Mouse (Mus musculus): ENCODE data around the gene Gps2. TPM values are rescaled to one million over a fixed set of nuclear protein-coding genes. Genes with fewer than 3 reads are reported as not detected.

Gene Gps2
- total and polyA plus RNA-seq, 3 experiments, result 25.0 to 73.6 (median 29.4) TPM

DNA sequence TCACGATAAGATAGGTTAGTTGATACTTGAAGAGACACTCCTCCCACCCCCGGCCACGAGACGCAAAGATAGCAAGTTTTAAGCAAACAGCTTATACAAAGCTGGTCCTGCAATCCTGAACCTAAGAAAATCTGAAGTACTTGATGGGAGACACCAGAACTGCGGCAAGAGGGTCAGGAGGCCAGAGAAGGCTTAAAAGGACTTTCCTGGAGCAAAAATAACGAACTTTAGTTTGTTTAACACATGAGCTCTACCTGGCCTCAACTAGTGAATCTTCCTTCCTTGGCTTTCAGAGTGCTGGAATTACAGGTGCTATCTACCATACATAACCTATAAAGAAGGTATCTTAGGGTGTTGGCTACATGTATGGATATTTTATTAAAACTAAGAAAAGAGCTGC, 21.0 kb downstream of the Gps2 start:
- no peaks in the 10 kb centered on the region for H3K79me2 ChIP-seq (replicated peaks; ENCODE audit: control insufficient read depth, extremely low read depth, insufficient read depth, poor library complexity, severe bottlenecking)
- in situ Hi-C loops (cut with MboI; ENCODE audit: low pct_ligation_motif_present, low pct_unique_long_range_greater_than_20kb, low sequenced_read_pairs), result no loop called here
- H3K9me3 ChIP-seq (replicated peaks; ENCODE audit: low read length), result no peaks in the 10 kb centered on the region
- H3K4me2 ChIP-seq (ENCODE audit: insufficient read depth, low read depth, poor library complexity, severe bottlenecking), result peak overlapping the region; percentile 92
- H3K9ac ChIP-seq (ENCODE audit: insufficient read depth, low read depth), result no peak overlapping the region; the same call in 1 of the 2 replicates
- no peaks in the 10 kb centered on the region for H3K36me3 ChIP-seq (replicated peaks in 1 of 2; ENCODE audit: control insufficient read depth in 1 of 2, insufficient read depth in 1 of 2, low read length in 1 of 2)
- H3K4me1 ChIP-seq (ENCODE audit: control insufficient read depth in 1 of 2, insufficient read depth in 2 of 2), result peaks cover 5 to 59% of the 10 kb centered on the region in 2 experiments
- H3K4me3 ChIP-seq (replicated peaks in 1 of 3; ENCODE audit: low read depth in 2 of 3, low read length in 2 of 3, poor library complexity in 1 of 3), result no peak overlapping the region
- TF ChIP-seq MEF2A (IDR thresholded peaks at IDR 0.05; ENCODE audit: borderline replicate concordance, low read depth, low read length) (no peak), RAD21 (IDR thresholded peaks at IDR 0.05; ENCODE audit: low read depth, low read length) (no peak), CTCF (conservative IDR thresholded peaks at IDR 0.05 in 1 of 2, IDR thresholded peaks at IDR 0.05 in 1 of 2; ENCODE audit: low read depth in 2 of 2, low read length in 2 of 2) (no peak), SIN3A (IDR thresholded peaks at IDR 0.05; ENCODE audit: low read length) (peak; percentile 39), MAZ (IDR thresholded peaks at IDR 0.05; ENCODE audit: low read depth, low read length) (no peak), EP300 (IDR thresholded peaks at IDR 0.05; ENCODE audit: low read length) (no peak), NELFE (IDR thresholded peaks at IDR 0.05; ENCODE audit: low read depth, low read length) (no peak; the same call in 1 of the 2 replicates), CHD2 (IDR thresholded peaks at IDR 0.05; ENCODE audit: low read length) (no peak), KAT2A (IDR thresholded peaks at IDR 0.05; ENCODE audit: insufficient replicate concordance, low read length) (no peak), MAX (IDR thresholded peaks at IDR 0.05; ENCODE audit: low read length) (no peak), TBP (conservative IDR thresholded peaks at IDR 0.05; ENCODE audit: low read depth, low read length) (no peak), ETS1 (conservative IDR thresholded peaks at IDR 0.05; ENCODE audit: low read depth, low read length) (no peak), ZMIZ1 (IDR thresholded peaks at IDR 0.05; ENCODE audit: low read depth, low read length) (no peak), ZKSCAN1 (IDR thresholded peaks at IDR 0.05; ENCODE audit: borderline replicate concordance, low read depth, low read length) (no peak), USF1 (IDR thresholded peaks at IDR 0.05; ENCODE audit: low read depth, low read length) (no peak), BHLHE40 (IDR thresholded peaks at IDR 0.05; ENCODE audit: low read depth, low read length) (no peak), MXI1 (IDR thresholded peaks at IDR 0.05; ENCODE audit: low read depth, low read length) (no peak; the same call in 1 of the 2 replicates), SMC3 (IDR thresholded peaks at IDR 0.05; ENCODE audit: low read depth, low read length) (no peak), NRF1 (IDR thresholded peaks at IDR 0.05; ENCODE audit: low read depth, low read length) (no peak), RCOR1 (conservative IDR thresholded peaks at IDR 0.05; ENCODE audit: low read depth, low read length) (0 out of 2 replicates have a peak, but pooled peaks have one; percentile 53), MYC (IDR thresholded peaks at IDR 0.05; ENCODE audit: low read depth, low read length) (0 out of 2 replicates have a peak, but pooled peaks have one; percentile 8), USF2 (conservative IDR thresholded peaks at IDR 0.05; ENCODE audit: low read depth, low read length) (no peak), MAFK (IDR thresholded peaks at IDR 0.05; ENCODE audit: insufficient replicate concordance, low read length) (no peak), E2F4 (IDR thresholded peaks at IDR 0.05; ENCODE audit: insufficient replicate concordance, low read depth, low read length) (0 out of 2 replicates have a peak, but pooled peaks have one; percentile 33), PAX5 (IDR thresholded peaks at IDR 0.05; ENCODE audit: low read length) (no peak), JUND (conservative IDR thresholded peaks at IDR 0.05; ENCODE audit: low read depth, low read length) (no peak), TCF12 (IDR thresholded peaks at IDR 0.05; ENCODE audit: low read depth, low read length) (no peak), ELF1 (IDR thresholded peaks at IDR 0.05; ENCODE audit: low read depth, low read length) (no peak), ZC3H11A (IDR thresholded peaks at IDR 0.05; ENCODE audit: low read depth, low read length) (no peak), HCFC1 (IDR thresholded peaks at IDR 0.05; ENCODE audit: low read depth, low read length) (no peak; the same call in 1 of the 2 replicates)
- DNase-seq (ENCODE audit: extremely low read depth), result no peak
- peaks cover 55% of the 10 kb centered on the region for H3K27me3 ChIP-seq (replicated peaks)
- H3K27ac ChIP-seq (ENCODE audit: insufficient read depth, low read depth), result no peak overlapping the region
- dilution Hi-C loops (cut with MboI; ENCODE audit: extremely low pct_ligation_motif_present, extremely low pct_unique_long_range_greater_than_20kb, low sequenced_read_pairs), result no loop called here
